Mouse (Mus musculus) ES-Bruce4 (cell line): Measurements from ENCODE around the gene Btbd35f27. TPM values are rescaled to one million over a fixed set of nuclear protein-coding genes. Genes with fewer than 3 reads are reported as not detected.
"Not testable (repeated sequence)": the region's sequence is repeated elsewhere in the genome, so short reads cannot be mapped to it uniquely, and the experiment has no call there.

Experiments used
- H3K27ac ChIP-seq: 2 replicates; pipeline ENCODE4 v1.5.1; 2012; ENCODE audit warnings: low read length, inconsistent platforms; ENCODE audit not compliant: insufficient read depth
- H3K27me3 ChIP-seq: 2 replicates; pipeline ENCODE4 v1.6.1; 2012; ENCODE audit warnings: mild to moderate bottlenecking, low read length, inconsistent platforms; ENCODE audit not compliant: control insufficient read depth, poor library complexity, insufficient read depth, severe bottlenecking
- H3K36me3 ChIP-seq: 2 replicates; pipeline ENCODE4 v1.6.1; 2012; ENCODE audit warnings: inconsistent platforms, mild to moderate bottlenecking, low read length, moderate library complexity; ENCODE audit not compliant: control insufficient read depth, poor library complexity, insufficient read depth, severe bottlenecking
- H3K4me1 ChIP-seq: one replicate; pipeline ENCODE4 v1.8.1; 2011; ENCODE audit warnings: low read length; ENCODE audit not compliant: control insufficient read depth, insufficient read depth
- H3K4me3 ChIP-seq: 2 replicates; pipeline ENCODE4 v1.5.1; 2011; ENCODE audit warnings: low read depth, mild to moderate bottlenecking, low read length
- H3K9ac ChIP-seq: 2 replicates; pipeline ENCODE4 v1.6.1; 2012; ENCODE audit warnings: low read depth, mild to moderate bottlenecking, inconsistent platforms; ENCODE audit not compliant: poor library complexity, severe bottlenecking
- H3K9me3 ChIP-seq: replicated peaks from 2 replicates; pipeline ENCODE4 v1.6.1; 2012; ENCODE audit warnings: mild to moderate bottlenecking, low read length, inconsistent platforms; ENCODE audit not compliant: control insufficient read depth, poor library complexity, insufficient read depth, severe bottlenecking
- polyA plus RNA-seq: library from polyadenylated mRNA; stranded (reverse); fragments of >200 nt; gene quantifications from 2 replicates; pipeline ENCODE4 v1.2.4, GENCODE M21; 2011; ENCODE audit warnings: low read depth; ENCODE audit not compliant: missing spikeins, insufficient read depth, insufficient read length

Gene Btbd35f27
- polyA plus RNA-seq = not detected in 2 replicates

DNA sequence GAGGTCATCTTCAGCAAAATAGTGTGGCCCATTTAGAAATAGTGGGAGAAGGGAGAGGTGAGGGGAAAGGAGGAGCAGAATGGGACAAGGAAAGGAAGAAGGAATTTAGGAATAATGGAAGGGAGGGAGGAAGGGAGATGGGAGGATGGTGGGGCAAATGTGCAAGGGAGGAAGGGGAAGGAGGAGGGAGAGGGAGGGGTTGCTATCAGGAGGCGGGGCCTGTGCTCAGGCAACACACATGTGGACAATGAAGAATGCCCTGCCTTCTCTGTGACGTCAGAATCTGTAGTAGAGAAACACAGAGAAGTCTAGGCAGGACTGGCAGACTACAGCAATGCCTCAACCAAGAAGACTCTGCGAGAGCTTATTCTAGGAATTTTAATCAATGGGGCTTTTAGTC is at the start of gene Btbd35f27:
Btbd35f27 (plus strand) TSS at position 301 of the 400 bp plus-strand sequence.
- not testable (repeated sequence) for H3K27ac ChIP-seq, H3K9ac ChIP-seq, H3K27me3 ChIP-seq, H3K36me3 ChIP-seq, H3K4me3 ChIP-seq, H3K4me1 ChIP-seq, H3K9me3 ChIP-seq

Other genes with a start within 250 kb of the Btbd35f27 start
- not detected in 2 replicates for gene Btbd35f4, start 151.6 kb upstream of the Btbd35f27 start, polyA plus RNA-seq